Mouse (Mus musculus): ENCODE results near the gene Serpinb11. TPM values are rescaled to one million over a fixed set of nuclear protein-coding genes. Genes with fewer than 3 reads are reported as not detected.

The Serpinb11 gene
- polyA plus RNA-seq, 1 experiment from 2014 or later: not detected

DNA sequence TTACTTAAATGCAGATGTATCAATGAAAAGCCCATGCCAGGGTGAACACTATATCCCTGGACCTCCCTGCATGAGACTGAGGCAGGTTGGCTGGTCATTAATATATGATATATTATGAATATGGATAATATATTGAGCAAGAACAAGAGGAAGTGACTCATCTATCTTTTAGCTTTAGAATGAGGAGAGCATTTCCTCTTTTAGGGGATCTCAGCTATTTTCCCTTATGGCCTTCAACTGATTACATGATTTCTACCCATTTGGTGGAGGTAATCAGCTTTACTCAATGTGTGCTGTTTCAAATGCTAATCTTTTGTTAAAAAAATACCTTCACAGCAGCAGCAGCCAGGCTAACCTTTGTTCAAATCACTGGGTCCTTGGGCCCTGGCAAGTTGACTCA, 20.5 kb downstream of the Serpinb11 start:
- H3K27me3 ChIP-seq (replicated peaks; ENCODE audit: control insufficient read depth, insufficient read depth, low read length): no peaks in the 10 kb centered on the region
- no peaks in the 10 kb centered on the region for H3K4me1 ChIP-seq (replicated peaks; ENCODE audit: control insufficient read depth, insufficient read depth, low read length)
- no peaks in the 10 kb centered on the region for H3K9me3 ChIP-seq (ENCODE audit: control insufficient read depth, low read length)
- H3K27ac ChIP-seq (ENCODE audit: low read length): no peak overlapping the region
- H3K36me3 ChIP-seq (ENCODE audit: control insufficient read depth, insufficient read depth): no peaks in the 10 kb centered on the region
- no peak for ATAC-seq
- no peak overlapping the region for H3K9ac ChIP-seq (replicated peaks; ENCODE audit: low read depth, low read length)
- H3K4me3 ChIP-seq (replicated peaks; ENCODE audit: low read length): no peak overlapping the region
- H3K4me2 ChIP-seq (ENCODE audit: low read length): no peak overlapping the region

DNA sequence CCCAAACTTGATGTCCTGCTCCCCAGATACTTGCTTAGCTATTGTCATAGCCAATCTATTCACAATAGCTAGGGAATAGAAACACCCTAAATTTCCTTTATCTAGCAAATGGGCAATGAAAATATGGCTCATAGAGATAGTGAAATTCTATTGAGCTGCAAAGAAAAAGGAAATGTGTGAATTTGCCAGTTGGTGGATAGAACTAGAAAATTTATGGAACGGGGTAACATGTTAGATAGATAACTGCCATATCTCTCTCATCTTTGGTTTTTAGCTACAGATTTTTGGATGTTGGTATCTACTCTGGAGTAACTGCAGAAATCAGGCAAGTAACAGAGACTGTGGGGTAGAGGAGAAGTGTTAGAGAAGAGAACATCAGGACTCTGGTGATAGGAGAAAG, 21.4 kb downstream of the Serpinb11 start:
- 94% methylated on average over 1 of the region's 1 CpGs for WGBS
- H3K4me2 ChIP-seq (ENCODE audit: low read length): no peak overlapping the region
- H3K27me3 ChIP-seq (replicated peaks; ENCODE audit: control insufficient read depth, insufficient read depth, low read length): no peaks in the 10 kb centered on the region
- no peaks in the 10 kb centered on the region for H3K36me3 ChIP-seq (ENCODE audit: control insufficient read depth, insufficient read depth)
- no peaks in the 10 kb centered on the region for H3K9me3 ChIP-seq (ENCODE audit: control insufficient read depth, low read length)
- no peak for ATAC-seq
- no peak overlapping the region for H3K4me3 ChIP-seq (replicated peaks; ENCODE audit: low read length)
- no peaks in the 10 kb centered on the region for H3K4me1 ChIP-seq (replicated peaks; ENCODE audit: control insufficient read depth, insufficient read depth, low read length)
- no peak overlapping the region for H3K9ac ChIP-seq (replicated peaks; ENCODE audit: low read depth, low read length)
- H3K27ac ChIP-seq (ENCODE audit: low read length): no peak overlapping the region

DNA sequence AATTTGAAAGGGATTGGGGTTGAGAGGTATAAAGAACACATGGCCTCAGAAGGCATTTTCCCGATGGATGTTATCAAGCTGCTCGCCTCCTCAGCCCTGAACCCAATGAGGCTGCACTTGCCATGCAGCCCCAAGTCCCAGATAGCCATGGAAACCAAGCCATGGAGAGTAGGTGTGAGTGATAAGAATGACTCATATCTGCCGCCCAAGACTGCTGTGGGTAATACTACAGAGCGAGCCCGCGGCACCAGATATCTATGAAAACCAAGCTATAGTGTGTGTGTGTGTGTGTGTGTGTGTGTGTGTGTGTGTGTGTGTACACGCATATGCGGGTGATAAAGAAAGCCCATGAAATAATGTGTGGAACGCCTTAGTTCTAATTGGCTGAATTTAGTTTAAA, 23.5 kb downstream of the Serpinb11 start:
- Histone ChIP-seq H3K4me1 (replicated peaks; ENCODE audit: control insufficient read depth, insufficient read depth, low read length) (no peaks in the 10 kb centered on the region), H3K4me2 (ENCODE audit: low read length) (no peak overlapping the region), H3K9me3 (ENCODE audit: control insufficient read depth, low read length) (no peaks in the 10 kb centered on the region), H3K9ac (replicated peaks; ENCODE audit: low read depth, low read length) (no peak overlapping the region), H3K27ac (ENCODE audit: low read length) (no peak overlapping the region), H3K4me3 (replicated peaks; ENCODE audit: low read length) (no peak overlapping the region), H3K27me3 (replicated peaks; ENCODE audit: control insufficient read depth, insufficient read depth, low read length) (no peaks in the 10 kb centered on the region), H3K36me3 (ENCODE audit: control insufficient read depth, insufficient read depth) (no peaks in the 10 kb centered on the region)
- 94% methylated on average over 9 of the region's 9 CpGs for WGBS
- ATAC-seq: no peak

DNA sequence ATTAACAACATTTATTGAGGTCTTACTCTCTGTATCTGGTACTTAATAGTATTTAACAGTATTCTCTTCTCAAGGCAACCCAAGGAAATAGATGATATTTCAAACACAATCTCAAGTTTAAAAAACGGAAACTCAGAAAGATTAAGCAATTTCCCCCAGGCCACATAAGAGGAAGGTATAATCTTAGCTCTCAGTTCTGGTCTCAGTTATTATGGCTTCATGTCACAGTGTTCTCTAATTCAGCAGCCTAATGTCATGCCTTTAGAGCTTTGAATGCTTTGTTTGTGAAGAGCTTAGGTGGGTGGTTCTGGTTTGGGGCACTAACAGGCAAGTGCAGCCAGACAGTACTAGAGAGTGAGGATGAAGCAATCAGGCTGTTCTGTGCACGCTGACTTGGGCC, 28.8 kb downstream of the Serpinb11 start:
- Histone ChIP-seq H3K4me1 (replicated peaks; ENCODE audit: control insufficient read depth, insufficient read depth, low read length) (no peaks in the 10 kb centered on the region), H3K4me2 (ENCODE audit: low read length) (no peak overlapping the region), H3K36me3 (ENCODE audit: control insufficient read depth, insufficient read depth) (no peaks in the 10 kb centered on the region), H3K27ac (ENCODE audit: low read length) (no peak overlapping the region), H3K9me3 (ENCODE audit: control insufficient read depth, low read length) (no peaks in the 10 kb centered on the region), H3K27me3 (replicated peaks; ENCODE audit: control insufficient read depth, insufficient read depth, low read length) (no peaks in the 10 kb centered on the region), H3K9ac (replicated peaks; ENCODE audit: low read depth, low read length) (no peak overlapping the region), H3K4me3 (replicated peaks; ENCODE audit: low read length) (no peak overlapping the region)
- WGBS: 80% methylated on average over 2 of the region's 2 CpGs
- ATAC-seq: no peak

GRCm38 (mm10) chr1:107397481-107397880, 36.5 kb downstream of the Serpinb11 start:
- no peaks in the 10 kb centered on the region for H3K4me1 ChIP-seq (replicated peaks; ENCODE audit: control insufficient read depth, insufficient read depth, low read length)
- H3K27ac ChIP-seq (ENCODE audit: low read length): no peak overlapping the region
- no peak overlapping the region for H3K4me3 ChIP-seq (replicated peaks; ENCODE audit: low read length)
- ATAC-seq: no peak
- no peaks in the 10 kb centered on the region for H3K27me3 ChIP-seq (replicated peaks; ENCODE audit: control insufficient read depth, insufficient read depth, low read length)
- H3K36me3 ChIP-seq (ENCODE audit: control insufficient read depth, insufficient read depth): no peaks in the 10 kb centered on the region
- no peak overlapping the region for H3K9ac ChIP-seq (replicated peaks; ENCODE audit: low read depth, low read length)
- no peaks in the 10 kb centered on the region for H3K9me3 ChIP-seq (ENCODE audit: control insufficient read depth, low read length)
- no peak overlapping the region for H3K4me2 ChIP-seq (ENCODE audit: low read length)
- WGBS: 71% methylated on average over 1 of the region's 1 CpGs

DNA sequence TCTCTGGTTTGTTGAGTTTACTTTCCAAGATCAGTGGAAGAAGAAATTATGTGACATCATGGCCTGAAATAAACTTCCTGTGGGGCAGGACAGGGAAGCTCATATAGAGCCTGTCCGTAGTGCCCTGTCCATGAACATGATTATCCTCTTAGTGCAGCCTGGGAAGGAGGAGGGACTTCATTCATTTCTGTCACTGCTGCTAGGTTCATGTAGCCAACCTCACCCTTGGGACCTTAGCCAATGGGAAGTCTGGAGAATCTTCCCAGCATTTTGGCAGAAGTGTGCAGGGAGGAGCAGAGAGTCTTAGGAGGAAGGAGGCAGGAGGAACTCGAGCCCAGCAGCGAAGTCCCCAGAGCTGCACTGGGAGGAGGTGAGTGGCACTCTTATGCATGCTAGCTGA, 38.4 kb downstream of the Serpinb11 start, which contains the start of gene Serpinb7:
Gene Serpinb7 (plus strand): TSS at position 301 of the 400 bp plus-strand sequence.
- no peaks in the 10 kb centered on the region for H3K4me1 ChIP-seq (replicated peaks; ENCODE audit: control insufficient read depth, insufficient read depth, low read length)
- H3K36me3 ChIP-seq (ENCODE audit: control insufficient read depth, insufficient read depth): no peaks in the 10 kb centered on the region
- no peaks in the 10 kb centered on the region for H3K9me3 ChIP-seq (ENCODE audit: control insufficient read depth, low read length)
- WGBS: 75% methylated on average over 3 of the region's 3 CpGs
- H3K27ac ChIP-seq (ENCODE audit: low read length): no peak within 1 kb of the TSS
- H3K27me3 ChIP-seq (replicated peaks; ENCODE audit: control insufficient read depth, insufficient read depth, low read length): no peaks in the 10 kb centered on the region
- no peak within 1 kb of the TSS for H3K9ac ChIP-seq (replicated peaks; ENCODE audit: low read depth, low read length)
- H3K4me2 ChIP-seq (ENCODE audit: low read length): no peak within 1 kb of the TSS
- ATAC-seq: no peak
- H3K4me3 ChIP-seq (replicated peaks; ENCODE audit: low read length): no peak within 1 kb of the TSS

GRCm38 (mm10) chr1:107402082-107402481, 41.1 kb downstream of the Serpinb11 start:
- Histone ChIP-seq H3K9ac (replicated peaks; ENCODE audit: low read depth, low read length) (no peak overlapping the region), H3K4me2 (ENCODE audit: low read length) (no peak overlapping the region), H3K4me3 (replicated peaks; ENCODE audit: low read length) (no peak overlapping the region), H3K27ac (ENCODE audit: low read length) (no peak overlapping the region), H3K9me3 (ENCODE audit: control insufficient read depth, low read length) (no peaks in the 10 kb centered on the region), H3K36me3 (ENCODE audit: control insufficient read depth, insufficient read depth) (no peaks in the 10 kb centered on the region), H3K27me3 (replicated peaks; ENCODE audit: control insufficient read depth, insufficient read depth, low read length) (no peaks in the 10 kb centered on the region), H3K4me1 (replicated peaks; ENCODE audit: control insufficient read depth, insufficient read depth, low read length) (no peaks in the 10 kb centered on the region)
- WGBS: 85% methylated on average over 4 of the region's 4 CpGs
- no peak for ATAC-seq

DNA sequence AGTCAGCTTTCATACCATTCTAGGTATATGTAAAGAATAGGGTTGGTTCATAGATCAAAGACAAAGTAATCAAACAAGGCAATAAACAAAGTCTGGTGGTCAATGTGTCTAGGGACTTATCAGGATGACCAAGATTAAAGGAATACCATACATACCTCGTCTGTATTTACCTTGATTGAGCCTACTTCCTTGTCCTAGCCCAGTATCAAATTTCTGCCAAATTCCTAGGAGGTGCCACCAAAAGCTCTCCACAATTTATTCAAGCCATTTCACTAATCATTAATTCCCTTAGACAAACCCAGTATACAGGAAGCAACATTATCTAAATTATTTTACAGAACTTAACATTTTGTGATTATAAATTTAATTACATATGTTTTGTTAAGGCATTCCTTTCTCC, 53.7 kb downstream of the Serpinb11 start:
- Histone ChIP-seq H3K36me3 (ENCODE audit: control insufficient read depth, insufficient read depth) (no peaks in the 10 kb centered on the region), H3K9me3 (ENCODE audit: control insufficient read depth, low read length) (no peaks in the 10 kb centered on the region), H3K4me3 (replicated peaks; ENCODE audit: low read length) (no peak overlapping the region), H3K4me2 (ENCODE audit: low read length) (no peak overlapping the region), H3K4me1 (replicated peaks; ENCODE audit: control insufficient read depth, insufficient read depth, low read length) (no peaks in the 10 kb centered on the region), H3K9ac (replicated peaks; ENCODE audit: low read depth, low read length) (no peak overlapping the region), H3K27me3 (replicated peaks; ENCODE audit: control insufficient read depth, insufficient read depth, low read length) (no peaks in the 10 kb centered on the region), H3K27ac (ENCODE audit: low read length) (no peak overlapping the region)
- ATAC-seq: no peak
- 55% methylated on average over 1 of the region's 1 CpGs for WGBS

DNA sequence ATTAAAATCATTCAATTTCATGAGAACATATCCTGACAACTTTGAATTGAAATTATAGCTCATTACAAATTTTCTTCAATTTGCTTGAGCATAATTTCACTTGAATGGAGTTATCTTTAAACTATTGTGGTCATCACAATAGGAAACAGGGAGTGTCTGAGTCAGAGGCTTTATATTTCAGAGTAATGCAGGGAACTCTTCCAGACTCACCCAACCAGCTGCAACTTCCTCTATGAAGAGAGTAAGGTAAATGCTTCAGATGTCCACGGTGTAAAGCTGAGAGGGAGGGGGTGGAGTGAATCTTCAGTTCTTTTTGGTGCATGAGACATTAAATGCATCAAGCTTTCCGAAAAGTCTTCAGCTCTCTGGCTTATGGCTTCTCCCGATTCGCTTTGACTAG, 61.5 kb downstream of the Serpinb11 start:
- Histone ChIP-seq H3K27ac (ENCODE audit: low read length) (no peak overlapping the region), H3K9ac (replicated peaks; ENCODE audit: low read depth, low read length) (no peak overlapping the region), H3K4me1 (replicated peaks; ENCODE audit: control insufficient read depth, insufficient read depth, low read length) (no peaks in the 10 kb centered on the region), H3K9me3 (ENCODE audit: control insufficient read depth, low read length) (no peaks in the 10 kb centered on the region), H3K4me2 (ENCODE audit: low read length) (no peak overlapping the region), H3K27me3 (replicated peaks; ENCODE audit: control insufficient read depth, insufficient read depth, low read length) (no peaks in the 10 kb centered on the region), H3K4me3 (replicated peaks; ENCODE audit: low read length) (no peak overlapping the region), H3K36me3 (ENCODE audit: control insufficient read depth, insufficient read depth) (no peaks in the 10 kb centered on the region)
- 80% methylated on average over 4 of the region's 4 CpGs for WGBS
- no peak for ATAC-seq

All from forebrain, embryonic 16.5 days (tissue).